Mouse (Mus musculus): Measurements from ENCODE around the gene Supt3.

DNA sequence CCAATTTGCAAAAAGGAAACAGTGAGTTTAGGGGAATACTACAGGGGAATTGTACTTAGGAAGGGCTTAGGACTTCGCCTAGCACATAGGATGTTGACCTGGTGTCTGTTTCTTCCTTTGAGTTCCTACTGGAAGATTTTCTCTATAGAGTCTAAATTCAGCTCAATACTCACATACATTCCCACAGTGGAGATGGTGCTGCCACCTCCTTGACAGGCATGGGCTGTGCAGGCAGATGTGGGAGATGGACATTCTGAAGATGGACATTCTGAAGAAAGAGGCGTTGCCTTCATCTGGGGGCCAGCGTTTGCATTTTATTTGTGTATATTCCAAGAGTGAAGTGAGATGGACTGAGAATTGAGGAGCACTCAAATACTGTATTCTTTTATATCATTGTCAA is 269.6 kb downstream of the Supt3 start:
- peak; percentile 39; the same call in 1 of the 2 replicates for TF ChIP-seq CTCF (conservative IDR thresholded peaks at IDR 0.05; ENCODE audit: insufficient read depth, insufficient read length, low read depth, low read length)
- no peak for TF ChIP-seq POLR2A (IDR thresholded peaks at IDR 0.05; ENCODE audit: low read depth, low read length)

Measured in kidney, adult 2 months (tissue).